Mouse (Mus musculus): ENCODE data around the gene Dennd1a.

The Dennd1a gene

DNA sequence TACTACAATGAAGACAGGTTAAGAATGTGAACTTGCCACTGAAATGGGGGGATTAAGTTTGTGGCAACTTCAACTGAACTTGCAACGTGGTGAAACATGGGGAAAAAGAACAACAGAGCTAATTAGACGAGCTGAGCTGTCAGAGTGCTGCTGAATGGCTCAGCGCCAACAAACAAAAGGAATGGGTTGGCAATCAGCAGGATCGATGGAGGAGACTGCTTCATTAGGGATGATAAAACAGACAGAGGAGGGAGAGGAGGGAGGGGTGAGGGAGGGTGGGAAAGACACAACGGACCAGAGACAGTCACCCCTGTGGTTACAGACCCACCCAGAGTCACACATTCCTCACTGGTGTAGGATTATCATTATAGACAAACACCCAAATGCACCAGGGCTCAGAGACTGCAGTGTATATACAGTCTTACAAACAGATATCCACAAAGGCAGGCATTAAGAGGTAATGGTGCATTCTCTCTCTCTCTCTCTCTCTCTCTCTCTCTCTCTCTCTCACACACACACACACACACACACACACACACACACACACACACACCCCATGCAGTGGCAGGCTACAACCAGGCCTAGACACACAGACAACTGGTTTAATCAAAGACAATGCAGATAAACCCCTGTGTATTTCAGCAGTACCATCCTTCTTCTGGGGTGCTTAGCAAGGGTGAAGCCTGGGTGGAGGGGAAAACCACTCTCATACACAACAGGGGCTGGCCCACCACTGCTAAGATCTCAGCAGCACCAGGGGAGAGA lies 468.2 kb downstream of the Dennd1a start:
- no peak for DNase-seq (ENCODE audit: low read depth, low spot score)

GRCm38 (mm10) chr2:37815676-37816075 lies 471.5 kb downstream of the Dennd1a start:
- no peak for DNase-seq (ENCODE audit: low read depth, low spot score)

DNA sequence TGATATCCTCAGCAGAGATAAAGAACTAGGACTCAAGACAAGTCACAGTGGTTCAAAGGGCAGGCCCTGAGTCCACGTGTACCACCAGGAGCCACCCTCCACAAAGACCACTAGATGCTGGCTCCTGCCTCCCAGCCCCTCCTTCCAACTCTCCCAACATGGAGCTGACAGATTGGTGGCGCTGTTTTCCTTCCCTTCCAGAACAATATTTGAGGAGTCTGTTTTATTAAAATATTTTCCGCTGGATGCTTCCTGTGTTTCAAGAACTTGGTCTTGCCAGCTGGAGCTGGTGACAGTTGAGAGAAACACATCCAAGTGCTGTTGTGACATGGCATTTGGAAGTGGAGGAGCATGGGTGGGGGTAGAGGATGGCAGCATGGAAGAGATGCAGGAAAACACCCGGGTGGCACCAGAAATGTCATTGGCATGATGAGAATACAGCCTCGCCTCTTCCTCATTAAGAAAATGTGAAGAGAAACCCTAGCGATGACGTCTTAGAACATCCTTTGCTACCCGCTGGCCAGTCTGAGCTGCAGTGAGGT lies 472.3 kb downstream of the Dennd1a start:
- DNase-seq (ENCODE audit: low read depth, low spot score) = no peak

- no peak for DNase-seq (ENCODE audit: low read depth, low spot score)
Measured at GRCm38 (mm10) chr2:37812401-37812800, 474.8 kb downstream of the Dennd1a start.

- no peak for DNase-seq (ENCODE audit: low read depth, low spot score)
Measured at GRCm38 (mm10) chr2:37811682-37812081, 475.5 kb downstream of the Dennd1a start.

- DNase-seq (ENCODE audit: low read depth, low spot score) = no peak
Measured at GRCm38 (mm10) chr2:37802610-37803212, 484.5 kb downstream of the Dennd1a start.

- DNase-seq (ENCODE audit: low read depth, low spot score) = no peak
Measured at GRCm38 (mm10) chr2:37801687-37802086, 485.5 kb downstream of the Dennd1a start.

GRCm38 (mm10) chr2:37799137-37799536 lies 488.1 kb downstream of the Dennd1a start:
- no peak for DNase-seq (ENCODE audit: low read depth, low spot score)

DNA sequence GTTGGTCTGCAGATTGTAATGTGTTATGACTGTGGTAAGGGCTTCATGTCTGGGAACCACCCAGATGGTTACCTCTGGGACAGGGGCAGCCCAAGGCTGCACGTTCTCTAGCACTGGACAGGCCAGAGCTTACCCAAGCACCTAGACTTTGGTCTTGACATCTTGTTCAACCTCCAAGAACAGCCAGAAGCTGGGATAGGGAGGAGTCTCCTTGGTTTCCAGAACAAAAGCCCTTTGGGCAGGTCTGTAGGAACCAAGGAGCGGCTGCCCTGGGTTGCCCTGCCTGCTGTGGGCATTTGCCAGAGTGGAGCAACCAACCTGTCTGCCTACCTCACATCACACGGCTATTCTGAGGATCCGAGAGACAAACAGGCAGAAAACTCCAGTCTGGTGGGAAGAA lies 490.1 kb downstream of the Dennd1a start:
- DNase-seq (ENCODE audit: low read depth, low spot score) = no peak

DNA sequence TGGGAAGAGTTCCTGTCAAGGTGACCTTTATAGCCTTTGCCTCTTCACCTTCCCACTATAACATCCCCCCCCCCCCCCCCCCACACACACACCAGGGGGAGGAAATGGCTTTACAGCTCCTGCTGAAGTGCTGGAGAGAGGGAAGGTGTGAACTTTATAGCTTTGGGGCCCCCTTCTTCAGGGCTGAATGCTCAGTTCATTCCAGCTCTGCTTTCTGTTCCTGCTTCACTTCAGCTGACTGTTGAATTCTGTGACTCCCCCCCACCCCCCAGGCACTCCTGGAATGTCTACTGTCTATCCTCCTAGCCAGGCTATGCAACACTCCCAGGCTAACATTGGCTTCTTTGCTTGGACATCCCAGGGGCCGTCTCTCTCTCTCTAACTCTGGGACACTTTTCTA lies 491.2 kb downstream of the Dennd1a start:
- DNase-seq (ENCODE audit: low read depth, low spot score) = no peak

GRCm38 (mm10) chr2:37791340-37791739 lies 495.9 kb downstream of the Dennd1a start:
- no peak for DNase-seq (ENCODE audit: low read depth, low spot score)

GRCm38 (mm10) chr2:37790738-37791137 lies 496.5 kb downstream of the Dennd1a start:
- DNase-seq (ENCODE audit: low read depth, low spot score) = no peak

DNA sequence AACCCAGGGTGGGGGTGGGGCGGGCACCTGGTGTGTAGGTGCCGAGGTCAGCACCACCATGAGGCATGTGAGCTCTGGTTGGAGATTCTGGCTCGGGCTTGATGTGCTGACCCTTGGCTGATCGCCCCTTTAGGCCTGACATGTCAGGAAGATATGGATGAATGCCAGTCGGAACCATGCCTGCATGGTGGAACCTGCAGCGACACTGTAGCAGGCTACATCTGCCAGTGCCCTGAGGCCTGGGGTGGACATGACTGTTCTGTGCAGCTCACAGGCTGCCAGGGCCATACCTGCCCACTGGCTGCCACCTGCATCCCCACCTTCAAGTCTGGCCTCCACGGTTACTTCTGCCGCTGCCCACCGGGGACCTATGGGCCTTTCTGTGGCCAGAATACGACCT lies 497.2 kb downstream of the Dennd1a start:
- no peak for DNase-seq (ENCODE audit: low read depth, low spot score)

DNA sequence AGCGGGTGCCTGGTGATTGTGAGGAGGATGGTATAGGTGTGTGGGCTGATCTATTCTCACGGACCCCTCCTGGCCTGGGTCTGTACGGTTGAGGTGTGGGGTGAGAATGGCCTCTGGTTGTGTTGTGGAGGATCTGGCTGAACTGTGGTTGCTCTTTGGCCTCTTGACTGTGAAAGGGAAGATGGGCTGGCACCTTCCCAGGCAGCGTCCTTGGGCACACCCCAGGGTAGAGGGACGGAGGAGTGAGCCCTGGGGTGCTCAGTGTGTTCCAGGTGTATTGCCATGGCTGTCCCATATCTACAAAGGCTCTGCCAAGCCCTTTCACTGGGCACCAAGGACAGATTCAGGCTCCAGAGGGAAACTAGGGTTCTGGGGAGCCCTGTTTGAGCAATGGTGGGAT lies 498.2 kb downstream of the Dennd1a start:
- no peak for DNase-seq (ENCODE audit: low read depth, low spot score)

DNA sequence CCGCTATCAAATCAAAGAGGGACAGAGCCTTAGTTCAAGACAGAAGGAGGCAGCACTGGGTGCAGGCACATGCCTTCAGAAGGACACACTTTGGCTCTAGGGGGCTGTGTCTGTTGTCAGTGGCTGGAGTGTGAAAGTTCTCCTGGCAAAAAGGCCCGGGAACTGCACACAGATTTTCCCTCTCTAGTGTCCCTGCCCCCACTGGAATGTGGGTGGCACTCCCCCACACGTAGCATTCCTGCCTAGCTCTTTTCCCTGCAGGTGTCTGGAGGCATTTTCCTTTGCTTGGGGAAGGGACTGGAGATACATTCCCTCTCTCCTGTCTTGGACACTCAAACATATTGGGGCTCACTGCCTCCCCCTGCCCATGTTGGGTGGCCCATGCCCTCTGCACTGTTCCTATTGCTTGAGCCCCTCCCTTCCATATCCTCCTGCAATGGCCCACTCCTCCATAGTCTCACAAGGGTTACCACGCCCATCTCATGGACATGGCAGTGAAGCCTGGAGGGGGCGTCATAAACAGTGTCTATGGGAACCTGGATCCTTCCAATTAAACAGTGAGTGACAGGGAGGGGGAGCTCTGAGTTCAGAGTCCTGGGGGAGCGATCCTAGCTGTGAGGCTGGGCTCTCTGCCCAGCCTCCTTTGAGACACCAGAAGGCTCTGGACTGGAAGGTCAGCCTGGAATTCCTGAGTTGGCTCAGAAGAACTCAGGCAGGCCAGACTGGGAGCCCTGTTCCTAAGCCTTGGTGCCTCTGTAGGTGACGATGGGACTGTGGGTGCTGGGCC lies 498.8 kb downstream of the Dennd1a start:
- no peak for DNase-seq (ENCODE audit: low read depth, low spot score)

DNA sequence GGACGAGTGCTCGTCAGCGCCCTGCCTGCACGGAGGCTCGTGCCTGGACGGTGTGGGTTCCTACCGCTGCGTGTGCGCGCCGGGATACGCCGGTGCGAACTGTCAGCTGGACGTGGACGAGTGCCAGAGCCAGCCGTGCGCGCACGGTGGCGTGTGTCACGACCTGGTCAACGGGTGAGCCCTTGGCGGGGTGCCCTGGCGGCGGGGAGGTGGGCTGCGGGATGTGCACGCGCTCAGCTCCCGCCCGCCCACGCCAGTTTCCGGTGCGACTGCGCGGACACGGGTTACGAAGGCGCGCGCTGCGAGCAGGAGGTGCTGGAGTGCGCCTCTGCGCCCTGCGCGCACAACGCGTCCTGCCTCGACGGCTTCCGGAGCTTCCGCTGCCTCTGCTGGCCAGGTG lies 500.7 kb downstream of the Dennd1a start:
- no peak for DNase-seq (ENCODE audit: low read depth, low spot score)

DNA sequence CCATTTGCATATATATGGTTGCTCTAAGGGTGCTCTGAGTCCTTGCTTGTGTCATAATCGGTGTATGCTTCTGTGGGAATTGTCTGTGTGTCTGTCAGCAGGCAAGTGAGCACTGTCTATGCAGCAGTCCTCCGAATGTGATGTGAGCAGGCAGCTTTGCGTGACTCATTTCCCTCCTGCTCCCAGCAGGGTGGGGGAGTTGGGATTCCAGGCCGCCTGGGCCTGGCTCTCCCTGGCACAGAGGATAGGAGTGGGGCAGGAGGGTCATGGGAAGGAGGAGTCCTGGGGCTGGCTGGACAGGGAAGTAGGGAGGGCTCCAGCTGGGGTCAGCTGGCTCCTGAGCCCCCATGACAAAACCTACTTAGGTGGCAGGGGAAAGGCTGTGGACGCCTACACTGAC lies 502.7 kb downstream of the Dennd1a start:
- no peak for DNase-seq (ENCODE audit: low read depth, low spot score)

DNA sequence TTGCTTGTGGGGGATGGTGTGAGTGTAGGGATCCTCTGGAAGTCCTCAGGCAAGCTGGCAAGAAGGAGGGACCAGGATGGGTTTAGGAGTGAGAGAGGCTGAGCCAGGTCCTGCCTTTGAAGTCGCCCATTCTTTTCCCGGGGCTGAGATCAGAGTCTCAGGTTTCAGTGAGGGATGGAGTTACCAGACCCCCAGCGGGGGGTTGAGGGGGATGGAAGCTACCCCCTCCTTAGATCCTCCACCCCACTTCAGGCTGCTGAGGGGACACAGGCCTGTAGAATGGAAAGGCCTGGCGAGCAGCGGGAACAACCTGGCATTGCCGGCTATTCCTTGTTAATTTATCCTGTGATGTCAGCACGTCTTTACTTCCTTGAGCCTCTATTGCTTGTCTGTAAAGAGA lies 505.2 kb downstream of the Dennd1a start:
- no peak for DNase-seq (ENCODE audit: low read depth, low spot score)

GRCm38 (mm10) chr2:37781421-37781820 lies 505.8 kb downstream of the Dennd1a start:
- DNase-seq (ENCODE audit: low read depth, low spot score) = no peak

- no peak for DNase-seq (ENCODE audit: low read depth, low spot score)
Measured at GRCm38 (mm10) chr2:37780270-37780929, 506.8 kb downstream of the Dennd1a start.

GRCm38 (mm10) chr2:37777958-37778720 lies 509.1 kb downstream of the Dennd1a start:
- no peak for DNase-seq (ENCODE audit: low read depth, low spot score)

All from brain, embryonic 18.5 days (tissue).